Mouse (Mus musculus): ENCODE results near the gene Spryd7.

The Spryd7 gene

DNA sequence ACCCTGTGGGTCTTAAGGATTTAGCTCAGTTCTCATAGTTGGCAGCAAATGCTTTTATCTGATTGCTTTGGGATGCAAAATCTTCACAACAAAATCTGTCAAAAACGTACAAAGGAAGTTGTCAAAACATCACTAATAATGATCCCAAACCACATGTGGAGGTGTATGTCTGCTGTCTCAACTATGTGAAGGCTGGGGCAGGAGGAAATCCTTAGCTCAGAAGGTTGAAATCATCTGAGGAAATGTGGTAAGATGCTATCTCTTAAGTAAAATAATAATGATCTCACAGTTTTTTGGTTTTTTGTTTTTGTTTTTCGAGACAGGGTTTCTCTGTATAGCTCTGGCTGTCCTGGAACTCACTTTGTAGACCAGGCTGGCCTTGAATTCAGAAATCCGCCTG is 20.9 kb downstream of the Spryd7 start:
- DNase-seq (ENCODE audit: low read depth, low spot score): no peak

DNA sequence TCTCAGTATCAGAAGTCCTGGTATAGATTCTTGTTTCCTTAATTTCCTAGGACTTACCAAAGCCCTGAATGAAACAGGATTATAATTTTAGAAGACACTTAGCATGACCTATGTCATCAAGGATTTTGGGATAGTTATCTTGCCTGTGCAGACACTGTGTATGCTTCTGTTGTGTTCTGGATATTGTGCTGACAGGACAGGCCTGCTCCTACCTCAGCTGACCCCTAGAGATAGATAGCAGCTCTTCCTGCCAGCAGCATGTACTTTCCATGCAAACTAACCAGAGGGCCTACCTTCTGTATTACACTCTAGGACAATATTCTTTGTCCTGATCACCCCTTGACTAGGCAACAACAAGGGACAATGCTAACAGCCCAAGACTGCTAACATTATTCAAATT is 25.7 kb downstream of the Spryd7 start:
- no peak for DNase-seq (ENCODE audit: low read depth, low spot score)

DNA sequence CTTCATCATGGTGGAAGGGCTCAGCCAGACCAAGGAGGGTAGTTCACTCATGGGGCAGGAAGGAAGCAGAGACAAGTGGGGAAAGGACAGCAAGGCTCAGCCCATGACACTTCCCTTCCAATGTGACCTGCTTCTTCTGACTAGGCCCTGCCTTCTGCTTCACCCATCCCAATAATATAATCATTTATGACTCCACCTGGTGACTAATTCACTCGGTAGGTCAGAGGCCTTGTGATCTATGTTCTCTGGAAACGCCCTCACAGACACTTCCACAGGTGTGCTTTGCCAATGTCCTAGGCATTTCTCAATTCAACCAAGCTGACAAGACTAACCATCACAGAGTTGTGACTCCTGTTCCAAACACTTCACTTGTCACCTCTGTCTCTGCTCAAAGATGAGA is 26.3 kb downstream of the Spryd7 start:
- no peak for DNase-seq (ENCODE audit: low read depth, low spot score)

DNA sequence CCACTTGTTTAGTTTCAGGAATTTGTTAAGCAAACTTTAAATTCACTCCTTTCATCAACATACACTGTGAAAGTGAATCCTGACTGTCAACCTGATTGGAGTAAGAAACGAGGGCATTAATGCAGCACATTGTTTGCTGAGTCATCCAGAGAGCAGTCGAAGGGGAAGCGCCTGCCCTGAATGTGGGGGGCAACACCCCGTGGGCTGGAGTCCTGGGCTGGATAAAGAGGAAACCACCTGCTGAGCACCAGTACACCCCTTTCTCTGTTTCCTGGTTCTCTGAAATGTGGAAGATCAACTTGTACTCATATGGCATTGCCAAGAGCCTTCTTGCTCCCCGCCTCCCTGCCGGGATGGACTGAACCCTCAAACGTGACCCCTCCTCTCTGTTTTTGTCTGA is 27.2 kb downstream of the Spryd7 start:
- DNase-seq (ENCODE audit: low read depth, low spot score): no peak

DNA sequence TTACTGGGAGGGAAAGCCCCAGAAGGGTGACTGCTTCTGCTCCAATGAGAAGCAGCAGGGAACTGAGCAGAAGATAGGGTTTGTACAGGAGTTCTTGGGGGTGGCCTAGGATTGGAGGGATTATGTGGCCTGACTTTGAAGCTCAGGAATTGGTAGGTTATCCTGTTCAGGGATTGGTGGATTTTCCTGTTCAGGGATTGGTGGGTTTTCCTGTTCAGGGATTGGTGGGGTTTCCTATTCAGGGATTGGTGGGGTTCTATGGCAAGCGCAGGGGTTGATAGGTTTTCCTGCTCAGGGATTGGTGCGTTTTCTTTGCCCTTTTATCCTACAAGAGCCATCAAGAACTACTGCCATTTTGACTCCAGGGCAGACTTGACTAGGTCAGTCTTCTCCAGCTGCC is 30.7 kb downstream of the Spryd7 start:
- DNase-seq (ENCODE audit: low read depth, low spot score): no peak

DNA sequence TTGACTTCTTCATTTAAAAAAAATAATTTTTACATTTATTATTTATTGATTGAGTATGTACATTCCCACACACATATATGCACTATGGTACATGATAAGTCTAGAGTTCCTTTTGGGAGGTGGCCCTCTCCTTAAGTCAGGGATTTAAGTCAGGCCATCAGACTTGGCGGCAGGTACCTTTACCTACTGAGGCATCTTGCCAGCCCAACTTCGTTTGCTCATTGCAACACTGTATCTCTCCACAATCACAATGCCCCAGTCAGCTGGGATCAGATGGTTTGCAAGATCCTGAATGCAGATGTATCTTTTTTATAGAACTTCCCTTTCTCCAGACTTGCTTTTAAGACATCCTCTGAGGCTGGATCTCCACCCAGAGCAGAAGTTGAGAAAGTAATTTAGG is 32.9 kb downstream of the Spryd7 start:
- DNase-seq (ENCODE audit: low read depth, low spot score): no peak

DNA sequence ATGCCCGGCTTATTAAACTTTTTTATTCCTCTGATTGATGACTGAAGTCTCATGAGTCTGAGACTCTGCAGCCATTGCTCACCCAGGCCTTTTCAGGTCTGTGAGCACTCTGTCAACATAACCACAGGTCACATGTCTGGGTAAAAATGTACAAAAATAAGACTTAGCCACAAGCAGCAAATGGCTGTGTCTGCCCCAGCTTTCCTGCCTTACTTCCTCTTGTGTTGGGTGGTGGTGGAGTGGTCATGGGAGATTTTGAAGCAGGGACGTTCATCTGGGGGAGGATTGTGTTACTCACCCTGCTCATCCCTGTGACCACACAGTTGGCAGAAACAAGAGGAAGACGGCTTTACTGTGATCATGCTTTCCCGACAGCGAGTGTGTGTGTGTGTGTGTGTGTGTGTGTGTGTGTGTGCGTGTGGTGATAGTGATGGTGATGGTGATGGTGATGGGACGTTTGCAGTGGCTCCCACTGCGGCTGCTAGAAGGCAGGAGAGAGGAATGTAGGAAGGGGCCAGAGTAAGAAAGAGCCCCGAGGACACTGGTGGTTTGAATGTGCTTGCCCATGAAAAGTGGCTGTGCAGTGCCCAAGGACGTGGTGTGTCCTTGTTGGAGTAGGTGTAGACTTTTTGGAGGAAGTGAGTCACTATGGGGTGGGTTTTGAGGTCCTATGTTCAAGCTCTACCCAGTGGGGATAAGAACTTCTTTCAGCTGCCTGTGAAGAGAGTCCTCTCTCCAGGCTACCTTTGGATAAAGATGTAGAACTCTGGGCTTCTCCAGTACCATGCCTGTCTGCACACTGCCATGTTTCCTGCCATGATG is 37.8 kb downstream of the Spryd7 start:
- no peak for DNase-seq (ENCODE audit: low read depth, low spot score)

DNA sequence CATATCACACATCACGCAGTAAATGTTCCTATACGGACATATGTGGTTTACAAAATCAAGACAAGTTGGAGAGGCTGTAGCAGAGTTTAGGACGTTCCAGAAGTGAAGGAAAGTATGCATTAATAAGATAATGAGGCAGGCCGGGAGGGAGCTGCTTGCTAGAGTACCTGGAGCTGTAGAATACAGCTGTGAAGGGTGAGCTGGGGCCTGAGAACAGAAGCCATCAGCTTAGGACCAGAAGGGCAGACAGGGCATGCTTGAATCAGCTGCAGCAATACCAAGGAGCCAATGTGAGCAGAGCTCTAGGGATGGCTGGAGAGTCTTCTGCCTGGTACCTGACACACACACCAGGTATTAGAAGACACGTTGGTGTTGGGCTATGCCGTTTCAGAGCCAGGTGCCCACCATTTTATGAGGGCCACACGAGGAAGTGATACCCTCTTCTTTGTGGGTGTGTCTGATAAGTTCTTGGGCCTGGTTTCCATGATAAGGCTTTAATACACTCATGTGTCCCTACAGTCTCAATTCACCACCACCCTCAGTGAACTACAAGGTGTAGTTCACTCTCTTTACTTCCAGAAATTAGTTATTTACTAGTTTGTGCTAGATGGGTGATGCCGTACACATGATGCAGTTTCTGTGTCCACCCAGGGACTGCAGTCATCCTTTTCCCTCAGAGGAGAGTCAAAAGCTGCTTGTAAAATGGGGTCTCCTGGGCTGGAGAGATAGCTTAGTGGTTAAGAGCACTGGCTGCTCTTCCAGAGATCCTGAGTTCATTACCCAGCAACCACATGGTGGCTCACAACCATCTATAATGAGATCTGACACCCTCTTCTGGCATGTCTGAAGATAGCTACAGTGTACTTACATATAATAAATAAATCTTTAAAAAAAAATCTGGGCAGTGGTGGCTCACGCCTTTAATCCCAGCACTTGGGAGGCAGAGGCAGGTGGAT is 39.9 kb downstream of the Spryd7 start:
- DNase-seq (ENCODE audit: low read depth, low spot score): no peak

DNA sequence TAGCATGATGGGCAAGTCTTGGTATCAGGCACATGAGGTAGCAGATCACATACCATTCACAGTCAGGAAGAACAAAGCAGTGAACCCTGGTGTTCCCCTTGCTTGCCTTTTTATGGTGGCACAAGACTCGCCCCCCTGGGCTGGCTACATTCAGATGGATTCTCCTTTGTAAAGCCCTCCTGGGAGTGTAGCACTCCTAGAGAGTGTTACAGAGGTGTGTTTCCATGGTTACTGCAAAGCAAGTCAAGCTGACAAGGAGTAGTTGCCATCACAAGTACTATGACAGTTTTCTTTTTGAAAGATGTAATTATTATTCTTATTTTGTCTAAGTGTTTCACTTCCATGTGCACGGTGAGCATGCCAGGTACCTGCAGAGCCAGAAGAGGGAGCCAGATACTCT is 45.2 kb downstream of the Spryd7 start:
- no peak for DNase-seq (ENCODE audit: low read depth, low spot score)

DNA sequence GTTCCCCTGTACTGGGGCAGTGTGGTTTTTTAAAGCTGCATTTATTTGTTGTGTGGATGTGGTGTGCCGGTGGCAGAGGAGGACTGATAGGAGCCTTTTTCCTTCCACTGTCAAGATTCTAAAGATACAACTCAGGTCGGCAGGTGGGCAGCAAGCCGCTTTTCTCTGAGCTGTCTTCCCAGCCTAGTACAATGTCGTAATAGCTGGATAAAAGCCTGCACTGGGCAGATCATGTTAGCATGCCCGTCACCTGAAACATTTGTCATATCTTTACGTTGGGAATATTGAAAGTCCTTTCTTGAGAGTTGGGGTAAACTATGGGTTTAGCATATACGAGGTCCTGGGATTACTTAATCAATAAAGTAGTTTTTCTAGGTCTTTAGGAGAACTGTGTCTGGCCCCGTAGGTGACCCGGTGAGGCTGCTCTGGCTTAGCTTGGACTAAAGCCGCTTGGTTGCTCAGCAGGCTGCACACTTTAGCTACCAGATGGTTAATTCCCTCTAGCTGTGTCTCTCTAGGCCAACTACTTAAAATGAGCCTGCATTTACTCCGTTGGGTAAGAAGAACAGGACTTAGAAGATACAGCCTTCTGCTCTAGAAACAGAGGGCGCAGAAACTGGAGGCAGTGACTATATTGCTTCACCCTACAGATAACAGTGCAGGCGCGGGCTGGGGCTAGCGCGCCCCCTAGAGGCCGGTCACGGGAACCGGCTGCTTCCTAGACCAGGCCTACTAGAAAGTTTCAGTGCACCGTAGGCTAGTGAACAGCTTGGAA is 58.8 kb downstream of the Spryd7 start:
- no peak for DNase-seq (ENCODE audit: low read depth, low spot score)

DNA sequence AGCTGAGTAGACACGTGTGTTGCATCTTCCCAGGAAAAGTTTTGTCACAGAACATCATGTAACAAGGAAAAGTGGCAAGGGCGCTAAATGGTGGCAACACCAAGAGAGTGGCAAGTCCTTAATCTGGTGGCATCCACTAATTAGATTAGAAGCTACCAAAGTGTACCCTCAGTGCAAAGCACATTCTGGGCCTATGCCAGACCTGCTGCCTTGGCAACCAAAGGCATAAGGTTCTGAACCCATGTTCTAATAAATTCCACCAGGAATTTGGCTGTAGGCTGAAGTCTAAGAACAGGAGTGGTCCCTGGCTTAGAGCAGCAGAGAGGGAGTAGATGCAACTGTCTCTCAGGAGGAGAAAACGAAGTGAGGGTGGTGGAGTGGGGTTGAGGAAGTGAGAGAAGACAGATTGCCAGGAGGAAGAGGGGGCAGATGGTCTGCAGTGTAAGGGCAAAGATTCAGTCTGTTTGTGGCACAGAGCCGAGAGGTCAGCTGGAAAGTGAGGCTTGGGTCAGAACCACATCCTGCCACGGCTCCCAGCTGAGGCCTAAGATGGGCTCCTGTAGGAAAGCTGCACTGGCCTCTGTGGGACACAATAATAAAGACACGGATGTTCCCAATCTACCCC is 63.1 kb downstream of the Spryd7 start:
- no peak for DNase-seq (ENCODE audit: low read depth, low spot score)
